Comparison of ENCODE assay signal across 29 mouse cellular contexts in genomic region chr6:23257981-23258380, GRCm38 (mm10). TPM values are rescaled to one million over a fixed set of nuclear protein-coding genes. Genes with fewer than 3 reads are reported as not detected.
"Had no signal": no experiment of that assay in that cellular context is flagged by ENCODE, and none has a peak within 500 bp of the region (broad histone marks: within the 10 kb centered on the region; RNA-seq: fewer than 3 reads in every experiment).

No protein-coding gene starts in this region.

- H3K27ac ChIP-seq: embryonic facial prominence, embryonic 10.5 days; embryonic facial prominence, embryonic 12.5 days; embryonic facial prominence, embryonic 13.5 days; embryonic facial prominence, embryonic 15.5 days; forebrain, embryonic 12.5 days; forebrain, embryonic 13.5 days; forebrain, embryonic 15.5 days; gastrocnemius, adult 2 months; heart, adult 2 months; heart, embryonic 10.5 days had no signal

- DNase-seq: cerebellum, adult 2 months; cerebellum, adult 8-10 months; cerebellum, adult 9-10 months; cerebellum, adult 9-11 months; cerebellum, postnatal 10 days; cerebellum, postnatal 14 days; cerebellum, postnatal 25 days; cerebellum, postnatal 36 days; forebrain, postnatal 0 days; gastrocnemius, adult 2 months; gastrocnemius, postnatal 10 days; gastrocnemius, postnatal 14 days; gastrocnemius, postnatal 25 days; gastrocnemius, postnatal 36 days; heart, adult 11 months; heart, adult 18-20 months; heart, adult 2 months had no signal

- H3K4me2 ChIP-seq: embryonic facial prominence, embryonic 12.5 days; embryonic facial prominence, embryonic 13.5 days; embryonic facial prominence, embryonic 15.5 days; forebrain, embryonic 12.5 days; forebrain, embryonic 13.5 days; forebrain, embryonic 15.5 days had no signal

- H3K4me3 ChIP-seq: embryonic facial prominence, embryonic 10.5 days; embryonic facial prominence, embryonic 12.5 days; embryonic facial prominence, embryonic 13.5 days; embryonic facial prominence, embryonic 15.5 days; erythroblast, embryonic 14.5 days; forebrain, embryonic 12.5 days; forebrain, embryonic 13.5 days; forebrain, embryonic 15.5 days; gastrocnemius, adult 2 months; heart, adult 2 months; heart, embryonic 10.5 days had no signal

- H3K9me3 ChIP-seq: embryonic facial prominence, embryonic 10.5 days; embryonic facial prominence, embryonic 12.5 days; embryonic facial prominence, embryonic 13.5 days; embryonic facial prominence, embryonic 15.5 days; forebrain, embryonic 12.5 days; forebrain, embryonic 13.5 days; forebrain, embryonic 15.5 days; heart, embryonic 10.5 days had no signal

- ATAC-seq: forebrain, embryonic 13.5 days; forebrain, embryonic 14.5 days; forebrain, embryonic 15.5 days; forebrain, embryonic 16.5 days; forebrain, postnatal 0 days had no signal

- H3K9ac ChIP-seq: embryonic facial prominence, embryonic 12.5 days; embryonic facial prominence, embryonic 13.5 days; embryonic facial prominence, embryonic 15.5 days; forebrain, embryonic 12.5 days; forebrain, embryonic 13.5 days; forebrain, embryonic 15.5 days; forebrain, postnatal 0 days had no signal

- H3K36me3 ChIP-seq: embryonic facial prominence, embryonic 10.5 days; embryonic facial prominence, embryonic 12.5 days; embryonic facial prominence, embryonic 13.5 days; embryonic facial prominence, embryonic 15.5 days; forebrain, embryonic 12.5 days; forebrain, embryonic 15.5 days; heart, embryonic 10.5 days had no signal

RNA-seq across cellular contexts. Expression of gene Fezf1, which starts 9.8 kb away (rescaled TPM):
- polyA plus RNA-seq: cerebellum, adult 2 months; erythroblast, embryonic 14.5 days; gonadal fat pad, adult 2 months; heart, adult 2 months had no signal
